ENCODE assay signal across 19 mouse cellular contexts in genomic region chr14:122898550-122898949, GRCm38 (mm10). TPM values are rescaled to one million over a fixed set of nuclear protein-coding genes. Genes with fewer than 3 reads are reported as not detected.
A peak's percentile ranks its signal among the peaks of the same experiment; 100 is the strongest.
DNase-seq lines count a peak whose midpoint lies in the region; ATAC-seq and TF ChIP-seq lines count a peak whose summit lies in the region.
"Had no signal": no experiment of that assay in that cellular context is flagged by ENCODE, and none has a peak within 500 bp of the region (broad histone marks: within the 10 kb centered on the region; RNA-seq: fewer than 3 reads in every experiment).

No protein-coding gene starts in this region.

- H3K27ac ChIP-seq in forebrain, postnatal 0 days (ENCODE audit: low read depth, low read length) = no peak overlapping the region
- H3K27ac ChIP-seq in forebrain, embryonic 10.5 days = no peak overlapping the region
- no peak overlapping the region for H3K27ac ChIP-seq in kidney, postnatal 0 days
- no peak overlapping the region for H3K27ac ChIP-seq in midbrain, postnatal 0 days (ENCODE audit: low read depth, low read length)
- H3K27ac ChIP-seq in midbrain, embryonic 10.5 days (replicated peaks) = no peak overlapping the region
- no peak overlapping the region for H3K27ac ChIP-seq in kidney, adult 2 months (ENCODE audit: insufficient read depth, low read depth, low read length)
- H3K27ac ChIP-seq: embryonic facial prominence, embryonic 15.5 days; limb, embryonic 12.5 days; neural tube, embryonic 15.5 days had no signal

- TF ChIP-seq CTCF in forebrain, postnatal 0 days (IDR thresholded peaks at IDR 0.05; ENCODE audit: low read depth) = peak; percentile 21
- TF ChIP-seq CTCF in kidney, postnatal 0 days (IDR thresholded peaks at IDR 0.05; ENCODE audit: low read depth) = peak; percentile 19; the same call in 1 of the 2 replicates
- peak; percentile 20; the same call in 1 of the 2 replicates for TF ChIP-seq CTCF in midbrain, postnatal 0 days (IDR thresholded peaks at IDR 0.05)
- TF ChIP-seq CTCF in kidney, adult 2 months (conservative IDR thresholded peaks at IDR 0.05; ENCODE audit: insufficient read depth, insufficient read length, low read depth, low read length) = no peak

- no peak overlapping the region for H3K4me2 ChIP-seq in forebrain, postnatal 0 days (ENCODE audit: low read depth)
- H3K4me2 ChIP-seq in kidney, postnatal 0 days (ENCODE audit: low read length) = no peak overlapping the region
- no peak overlapping the region for H3K4me2 ChIP-seq in midbrain, postnatal 0 days (ENCODE audit: low read depth, low read length, poor library complexity, severe bottlenecking)
- H3K4me2 ChIP-seq: embryonic facial prominence, embryonic 15.5 days; limb, embryonic 12.5 days; midbrain, embryonic 11.5 days; neural tube, embryonic 15.5 days had no signal

- ATAC-seq in forebrain, postnatal 0 days = no peak
- ATAC-seq in kidney, postnatal 0 days (replicated peaks; ENCODE audit: low FRiP score, low read depth) = no peak
- no peak for ATAC-seq in midbrain, postnatal 0 days (ENCODE audit: low FRiP score)
- ATAC-seq: forebrain, embryonic 16.5 days; hindbrain, embryonic 16.5 days; lung, postnatal 0 days had no signal

- TF ChIP-seq POLR2A in kidney, adult 2 months (IDR thresholded peaks at IDR 0.05; ENCODE audit: low read depth, low read length) = no peak

- H3K9me3 ChIP-seq in forebrain, postnatal 0 days (ENCODE audit: low read length) = no peaks in the 10 kb centered on the region
- no peaks in the 10 kb centered on the region for H3K9me3 ChIP-seq in forebrain, embryonic 10.5 days
- H3K9me3 ChIP-seq in kidney, postnatal 0 days (replicated peaks; ENCODE audit: low read length) = no peaks in the 10 kb centered on the region
- H3K9me3 ChIP-seq in midbrain, postnatal 0 days (ENCODE audit: low read length) = no peaks in the 10 kb centered on the region
- H3K9me3 ChIP-seq in midbrain, embryonic 10.5 days (replicated peaks) = no peaks in the 10 kb centered on the region
- H3K9me3 ChIP-seq: embryonic facial prominence, embryonic 15.5 days; limb, embryonic 12.5 days; neural tube, embryonic 15.5 days had no signal

- no peaks in the 10 kb centered on the region for H3K36me3 ChIP-seq in forebrain, postnatal 0 days (ENCODE audit: insufficient read depth)
- no peaks in the 10 kb centered on the region for H3K36me3 ChIP-seq in forebrain, embryonic 10.5 days (replicated peaks)
- H3K36me3 ChIP-seq in kidney, postnatal 0 days (ENCODE audit: insufficient read depth, low read length) = no peaks in the 10 kb centered on the region
- H3K36me3 ChIP-seq in midbrain, postnatal 0 days (ENCODE audit: insufficient read depth, low read length) = no peaks in the 10 kb centered on the region
- no peaks in the 10 kb centered on the region for H3K36me3 ChIP-seq in midbrain, embryonic 10.5 days
- H3K36me3 ChIP-seq in kidney, adult 2 months (ENCODE audit: control insufficient read depth, insufficient read depth, low read length) = no peaks in the 10 kb centered on the region
- H3K36me3 ChIP-seq: embryonic facial prominence, embryonic 15.5 days; limb, embryonic 12.5 days; neural tube, embryonic 15.5 days had no signal

- H3K4me3 ChIP-seq in forebrain, postnatal 0 days (ENCODE audit: low read depth, low read length) = no peak overlapping the region
- H3K4me3 ChIP-seq in forebrain, embryonic 10.5 days = no peak overlapping the region
- H3K4me3 ChIP-seq in kidney, postnatal 0 days (replicated peaks; ENCODE audit: low read depth, low read length) = no peak overlapping the region
- no peak overlapping the region for H3K4me3 ChIP-seq in midbrain, postnatal 0 days (ENCODE audit: low read depth, low read length)
- H3K4me3 ChIP-seq in midbrain, embryonic 10.5 days = no peak overlapping the region
- no peak overlapping the region for H3K4me3 ChIP-seq in kidney, adult 2 months (ENCODE audit: insufficient read depth, low read depth, low read length)
- H3K4me3 ChIP-seq: embryonic facial prominence, embryonic 15.5 days; limb, embryonic 12.5 days; neural tube, embryonic 15.5 days had no signal

- DNase-seq in forebrain, postnatal 0 days = no peak
- no peak for DNase-seq in forebrain, embryonic 10.5 days (ENCODE audit: extremely low spot score, low spot score)
- DNase-seq in kidney, postnatal 0 days (ENCODE audit: low spot score) = no peak
- no peak for DNase-seq in kidney, postnatal 36 days
- no peak for DNase-seq in midbrain, postnatal 0 days (ENCODE audit: low spot score)
- no peak for DNase-seq in midbrain, embryonic 10.5 days (ENCODE audit: low spot score)
- no peak for DNase-seq in kidney, adult 2 months
- DNase-seq: adrenal gland, postnatal 25 days; cerebellum, adult 9-11 months; gastrocnemius, postnatal 36 days; kidney, adult 11 months; right cerebral cortex, postnatal 14 days had no signal

- H3K9ac ChIP-seq in forebrain, postnatal 0 days = no peak overlapping the region
- H3K9ac ChIP-seq in kidney, postnatal 0 days (ENCODE audit: low read depth, low read length) = no peak overlapping the region
- H3K9ac ChIP-seq in midbrain, postnatal 0 days (replicated peaks; ENCODE audit: low read length, poor library complexity, severe bottlenecking) = no peak overlapping the region
- H3K9ac ChIP-seq: embryonic facial prominence, embryonic 15.5 days; limb, embryonic 12.5 days; neural tube, embryonic 15.5 days had no signal

- peaks cover 4% of the 10 kb centered on the region; the same call in 1 of the 2 replicates for H3K4me1 ChIP-seq in forebrain, postnatal 0 days (ENCODE audit: insufficient read depth)
- peaks cover 6% of the 10 kb centered on the region for H3K4me1 ChIP-seq in forebrain, embryonic 10.5 days
- 0 out of 2 replicates have a peak, but pooled peaks cover 6% of the 10 kb centered on the region for H3K4me1 ChIP-seq in kidney, postnatal 0 days (replicated peaks; ENCODE audit: insufficient read depth, low read length)
- H3K4me1 ChIP-seq in midbrain, postnatal 0 days (ENCODE audit: insufficient read depth, low read length) = 0 out of 2 replicates have a peak, but pooled peaks cover 2% of the 10 kb centered on the region
- H3K4me1 ChIP-seq in midbrain, embryonic 10.5 days = 0 out of 2 replicates have a peak, but pooled peaks cover 4% of the 10 kb centered on the region
- peaks cover 23% of the 10 kb centered on the region for H3K4me1 ChIP-seq in kidney, adult 2 months (ENCODE audit: control insufficient read depth, insufficient read depth, low read length)
- H3K4me1 ChIP-seq: neural tube, embryonic 15.5 days had no signal

- no peaks in the 10 kb centered on the region for H3K27me3 ChIP-seq in forebrain, postnatal 0 days (ENCODE audit: insufficient read depth, low read length)
- H3K27me3 ChIP-seq in forebrain, embryonic 10.5 days (ENCODE audit: poor library complexity, severe bottlenecking) = no peaks in the 10 kb centered on the region
- no peaks in the 10 kb centered on the region for H3K27me3 ChIP-seq in kidney, postnatal 0 days (ENCODE audit: insufficient read depth, low read length)
- H3K27me3 ChIP-seq in midbrain, postnatal 0 days (ENCODE audit: insufficient read depth, low read length) = no peaks in the 10 kb centered on the region
- H3K27me3 ChIP-seq in midbrain, embryonic 10.5 days (ENCODE audit: low read depth, poor library complexity, severe bottlenecking) = no peaks in the 10 kb centered on the region
- H3K27me3 ChIP-seq in kidney, adult 2 months (replicated peaks; ENCODE audit: control insufficient read depth, insufficient read depth, low read length) = no peaks in the 10 kb centered on the region
- H3K27me3 ChIP-seq: embryonic facial prominence, embryonic 15.5 days; limb, embryonic 12.5 days; neural tube, embryonic 15.5 days had no signal

RNA-seq across cellular contexts. Expression of gene Ggact, which starts 15.0 kb away (rescaled TPM):
- 16.4 and 18.8 TPM in 2 replicates for total RNA-seq in forebrain, postnatal 0 days (2014; rRNA removed)
- polyA plus RNA-seq in forebrain, postnatal 0 days (2015; fragmentation: Nextera tagmentation; extraction: Ambion mirVana) = 16.1 and 19.2 TPM in 2 replicates
- 5.9 and 7.4 TPM in 2 replicates for polyA plus RNA-seq in forebrain, embryonic 10.5 days (2016; fragmentation: Nextera tagmentation; extraction: Ambion mirVana)
- polyA plus RNA-seq in kidney, postnatal 0 days (2015; fragmentation: Nextera tagmentation; extraction: Ambion mirVana) = 41.1 and 43.9 TPM in 2 replicates
- 23.3 and 24.2 TPM in 2 replicates for total RNA-seq in midbrain, postnatal 0 days (2014; rRNA removed)
- 24.0 and 25.4 TPM in 2 replicates for polyA plus RNA-seq in midbrain, postnatal 0 days (2015; fragmentation: Nextera tagmentation; extraction: Ambion mirVana)
- polyA plus RNA-seq in midbrain, embryonic 10.5 days (2016; fragmentation: Nextera tagmentation; extraction: Ambion mirVana) = 3.2 and 5.3 TPM in 2 replicates
- 251 and 255 TPM in 2 replicates for polyA plus RNA-seq in kidney, adult 2 months (2012; rRNA removed)
